Mouse (Mus musculus): ENCODE data around the gene Nr1h2.

- no peak for TF ChIP-seq POLR2A (IDR thresholded peaks at IDR 0.05; ENCODE audit: low read depth, low read length)
- TF ChIP-seq CTCF (IDR thresholded peaks at IDR 0.05; ENCODE audit: extremely low read depth, insufficient read length, insufficient replicate concordance, low read depth, low read length): no peak
Measured at GRCm38 (mm10) chr7:44568803-44569202, 15.1 kb upstream of the Nr1h2 start.

All from small intestine, adult 2 months (tissue).